Mouse (Mus musculus) midbrain, embryonic 11.5 days (tissue): Measurements from ENCODE around the gene Fxyd5. TPM values are rescaled to one million over a fixed set of nuclear protein-coding genes. Genes with fewer than 3 reads are reported as not detected.

Source experiments
- ATAC-seq: fragments of 200-750 bp; cut with Nextera tagmentation; 2 replicates; pipeline ENCODE4 v1.8.0; 2017; ENCODE audit warnings: moderate TSS enrichment, moderate library complexity; ENCODE audit not compliant: low FRiP score
- DNase-seq: peaks from one replicate; pipeline ENCODE4 v3.0.0; 2015; ENCODE audit warnings: low spot score; ENCODE audit errors: missing footprints
- H3K27ac ChIP-seq: fragments of 300-500 bp; sonication (generic); 2 replicates; pipeline ENCODE4 v1.5.1; 2014; ENCODE audit warnings: low read depth, low read length
- H3K27me3 ChIP-seq: fragments of 300-500 bp; sonication (generic); 2 replicates; pipeline ENCODE4 v1.6.1; 2014; ENCODE audit warnings: mild to moderate bottlenecking, low read length, moderate library complexity, mixed read lengths; ENCODE audit not compliant: control insufficient read depth, insufficient read depth
- H3K36me3 ChIP-seq: fragments of 300-500 bp; sonication (generic); 2 replicates; pipeline ENCODE4 v1.6.1; 2014; ENCODE audit warnings: mild to moderate bottlenecking, low read length, moderate library complexity, mixed read lengths; ENCODE audit not compliant: control insufficient read depth, insufficient read depth
- H3K4me1 ChIP-seq: fragments of 300-500 bp; sonication (generic); 2 replicates; pipeline ENCODE4 v1.6.1; 2014; ENCODE audit warnings: low read length; ENCODE audit not compliant: control insufficient read depth, insufficient read depth
- H3K4me2 ChIP-seq: fragments of 300-500 bp; sonication (generic); 2 replicates; pipeline ENCODE4 v1.6.1; 2014; ENCODE audit warnings: mild to moderate bottlenecking, moderate library complexity
- H3K4me3 ChIP-seq: fragments of 300-500 bp; sonication (generic); 2 replicates; pipeline ENCODE4 v1.5.1; 2014; ENCODE audit warnings: low read depth, low read length
- H3K9ac ChIP-seq: fragments of 300-500 bp; sonication (generic); 2 replicates; pipeline ENCODE4 v1.6.1; 2014; ENCODE audit warnings: low read length
- H3K9me3 ChIP-seq: fragments of 300-500 bp; sonication (generic); 2 replicates; pipeline ENCODE4 v1.6.1; 2016; ENCODE audit warnings: low read length; ENCODE audit not compliant: control insufficient read depth
- WGBS: fragments of 180-500 bp; shearing (Covaris S2); extraction: QIAGEN DNeasy Blood & Tissue Kit; methylation state at CpG from one replicate; pipeline ENCODE4 v1.1.7; 2014; 5-methylcytosine and 5-hydroxymethylcytosine counted together
- polyA plus RNA-seq: library from polyadenylated mRNA; unstranded; fragments of >200 nt; fragmentation: Nextera tagmentation; extraction: Ambion mirVana; gene quantifications from 2 replicates; pipeline ENCODE4 v1.2.1, GENCODE M21; 2014

Gene Fxyd5
- polyA plus RNA-seq, 1 experiment from 2014 or later = 11.3 TPM

DNA sequence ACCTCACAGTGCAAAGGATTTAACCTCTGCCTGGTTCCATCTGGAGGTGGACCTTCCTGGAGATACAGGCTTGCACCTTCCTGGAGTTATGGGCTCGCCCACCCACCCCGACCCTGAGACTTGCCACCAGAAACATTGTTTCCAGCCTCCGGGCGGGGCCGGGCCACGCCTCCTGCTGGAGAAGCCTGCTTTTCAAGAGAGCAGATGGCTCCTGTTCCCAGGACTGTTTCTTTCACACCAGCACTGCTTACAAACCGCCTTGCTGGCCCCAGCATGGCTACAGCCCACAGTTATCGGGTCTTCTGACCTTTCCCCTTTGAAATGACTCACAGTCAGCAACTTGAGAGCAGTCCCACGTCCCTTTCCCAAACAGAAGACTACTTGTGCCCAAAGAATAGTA lies 30.0 kb upstream of the Fxyd5 start:
- Histone ChIP-seq H3K4me1 (no peaks in the 10 kb centered on the region), H3K9ac (no peak overlapping the region), H3K27me3 (no peaks in the 10 kb centered on the region), H3K4me3 (no peak overlapping the region), H3K4me2 (no peak overlapping the region), H3K9me3 (no peaks in the 10 kb centered on the region), H3K27ac (no peak overlapping the region), H3K36me3 (no peaks in the 10 kb centered on the region)
- no peak for DNase-seq
- ATAC-seq = no peak
- 68% methylated on average over 9 of the region's 9 CpGs for WGBS

DNA sequence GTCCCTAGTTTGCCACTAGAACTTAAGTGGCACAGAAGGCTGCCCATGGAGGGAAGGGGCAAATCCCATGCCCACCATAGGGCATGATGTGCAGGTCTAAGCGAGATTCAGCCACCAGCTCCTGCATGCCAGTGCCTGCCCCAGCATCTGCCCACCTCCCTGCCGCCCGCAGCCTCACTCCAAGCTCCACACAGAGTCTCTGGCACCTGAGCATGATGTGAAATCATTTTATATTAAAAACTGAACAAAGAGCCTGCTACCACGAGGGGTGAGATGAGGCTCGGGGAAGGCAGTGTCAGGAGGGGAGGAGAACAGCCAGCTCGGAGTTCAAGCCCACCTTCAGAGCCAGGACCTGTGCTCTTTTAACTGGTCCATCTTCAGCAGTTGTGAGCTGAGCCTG lies 28.0 kb upstream of the Fxyd5 start:
- Histone ChIP-seq H3K27ac (no peak overlapping the region), H3K27me3 (no peaks in the 10 kb centered on the region), H3K4me2 (no peak overlapping the region), H3K36me3 (no peaks in the 10 kb centered on the region), H3K4me1 (no peaks in the 10 kb centered on the region), H3K4me3 (no peak overlapping the region), H3K9me3 (no peaks in the 10 kb centered on the region), H3K9ac (no peak overlapping the region)
- DNase-seq (peak; percentile 8), ATAC-seq (no peak)
- WGBS = 80% methylated on average over 6 of the region's 6 CpGs

DNA sequence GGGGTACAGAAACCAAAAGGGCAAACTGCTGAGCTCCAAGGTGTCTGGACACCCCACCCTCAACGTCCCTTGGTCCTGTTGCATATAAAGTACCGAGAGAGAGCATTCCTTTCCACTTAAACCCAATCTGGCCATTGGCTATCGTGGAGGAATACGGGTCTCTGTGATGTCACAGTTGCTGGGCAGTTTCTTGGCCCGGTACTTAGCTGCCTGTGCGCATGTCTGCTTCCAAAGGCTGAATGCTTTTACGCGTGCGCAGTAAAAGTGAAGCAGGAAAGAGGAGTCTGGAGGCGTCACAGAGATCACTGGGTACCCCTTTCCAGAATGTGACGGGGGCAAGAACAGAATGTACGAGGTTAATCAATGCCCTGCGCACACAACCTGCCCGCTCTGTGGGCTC lies 27.2 kb upstream of the Fxyd5 start:
- no peaks in the 10 kb centered on the region for H3K9me3 ChIP-seq
- H3K27ac ChIP-seq = no peak overlapping the region
- ATAC-seq = no peak
- no peak overlapping the region for H3K4me3 ChIP-seq
- no peak overlapping the region for H3K4me2 ChIP-seq
- H3K9ac ChIP-seq = no peak overlapping the region
- H3K27me3 ChIP-seq = no peaks in the 10 kb centered on the region
- H3K4me1 ChIP-seq = no peaks in the 10 kb centered on the region
- WGBS = 90% methylated on average over 14 of the region's 14 CpGs
- no peaks in the 10 kb centered on the region for H3K36me3 ChIP-seq
- peak; percentile 21 for DNase-seq

DNA sequence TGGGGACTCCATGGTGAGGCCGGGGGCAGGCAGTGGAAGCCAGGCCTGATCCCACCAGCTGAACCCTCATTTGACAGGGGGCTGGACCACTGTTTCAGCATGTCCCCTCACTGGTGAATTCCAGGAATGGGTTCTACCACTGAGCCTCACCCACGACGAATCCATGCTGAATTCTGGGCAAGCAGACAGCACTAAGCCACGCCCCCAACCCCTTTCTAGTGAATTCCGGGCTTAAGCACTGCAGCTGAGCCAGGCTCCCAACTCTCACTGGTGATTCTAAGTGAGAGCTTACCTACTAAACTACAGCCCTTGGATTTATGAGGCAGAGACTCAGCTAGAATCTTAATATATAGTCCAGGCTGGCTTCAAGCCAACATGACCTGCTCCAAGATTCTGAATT lies 25.6 kb upstream of the Fxyd5 start:
- Histone ChIP-seq H3K27ac (no peak overlapping the region), H3K4me3 (no peak overlapping the region), H3K4me2 (no peak overlapping the region), H3K36me3 (no peaks in the 10 kb centered on the region), H3K27me3 (no peaks in the 10 kb centered on the region), H3K9me3 (no peaks in the 10 kb centered on the region), H3K9ac (no peak overlapping the region), H3K4me1 (no peaks in the 10 kb centered on the region)
- DNase-seq (no peak), ATAC-seq (no peak)
- 41% methylated on average over 5 of the region's 5 CpGs for WGBS

DNA sequence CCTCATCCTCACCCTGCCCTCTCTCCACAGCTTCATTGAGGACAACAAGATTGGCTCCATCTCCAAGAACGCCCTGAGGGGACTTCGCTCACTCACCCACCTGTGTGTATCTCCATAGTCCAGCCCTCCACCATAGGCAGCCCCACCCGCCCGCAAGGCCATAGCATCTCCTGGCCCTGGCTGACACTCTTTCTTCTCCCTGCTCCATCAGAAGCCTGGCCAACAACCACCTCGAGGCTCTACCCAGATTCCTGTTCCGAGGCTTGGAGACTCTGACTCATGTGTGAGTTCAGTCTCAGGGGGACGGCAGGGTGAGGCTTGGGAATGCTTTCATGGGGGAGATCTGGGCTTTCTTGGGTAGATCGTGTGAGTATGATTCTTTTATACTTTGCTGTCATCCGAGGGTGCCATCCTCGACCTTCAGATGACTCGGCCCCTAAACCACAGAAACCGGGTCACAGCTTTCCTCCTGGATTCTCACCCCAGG lies 20.8 kb upstream of the Fxyd5 start:
- Histone ChIP-seq H3K36me3 (no peaks in the 10 kb centered on the region), H3K4me3 (no peak overlapping the region), H3K9ac (no peak overlapping the region), H3K4me2 (no peak overlapping the region), H3K27ac (no peak overlapping the region), H3K4me1 (no peaks in the 10 kb centered on the region), H3K9me3 (no peaks in the 10 kb centered on the region), H3K27me3 (no peaks in the 10 kb centered on the region)
- ATAC-seq (no peak), DNase-seq (no peak)
- 84% methylated on average over 12 of the region's 12 CpGs for WGBS

DNA sequence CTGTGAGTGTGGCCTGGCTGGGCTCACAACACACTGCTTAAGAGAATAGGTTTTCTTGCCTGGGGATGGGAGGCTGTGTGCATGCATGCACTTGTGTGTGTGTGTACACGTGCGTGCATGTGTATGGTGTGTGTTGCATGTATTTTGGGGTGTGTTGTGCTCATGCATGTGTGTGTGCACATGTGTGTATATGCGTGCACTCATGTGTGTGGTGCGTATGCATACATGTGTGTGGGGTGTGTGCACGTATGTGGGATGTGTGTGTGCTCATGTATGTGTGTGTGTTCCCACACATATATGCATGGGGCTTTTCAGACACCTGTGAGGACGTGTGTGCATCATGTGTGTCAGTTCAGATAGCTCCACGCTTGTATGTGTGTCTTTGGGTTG lies 18.3 kb upstream of the Fxyd5 start:
- Histone ChIP-seq H3K4me1 (no peaks in the 10 kb centered on the region), H3K27ac (no peak overlapping the region), H3K4me2 (no peak overlapping the region), H3K9me3 (no peaks in the 10 kb centered on the region), H3K36me3 (no peaks in the 10 kb centered on the region), H3K4me3 (no peak overlapping the region), H3K27me3 (no peaks in the 10 kb centered on the region), H3K9ac (no peak overlapping the region)
- ATAC-seq (no peak), DNase-seq (no peak)
- 87% methylated on average over 7 of the region's 7 CpGs for WGBS

DNA sequence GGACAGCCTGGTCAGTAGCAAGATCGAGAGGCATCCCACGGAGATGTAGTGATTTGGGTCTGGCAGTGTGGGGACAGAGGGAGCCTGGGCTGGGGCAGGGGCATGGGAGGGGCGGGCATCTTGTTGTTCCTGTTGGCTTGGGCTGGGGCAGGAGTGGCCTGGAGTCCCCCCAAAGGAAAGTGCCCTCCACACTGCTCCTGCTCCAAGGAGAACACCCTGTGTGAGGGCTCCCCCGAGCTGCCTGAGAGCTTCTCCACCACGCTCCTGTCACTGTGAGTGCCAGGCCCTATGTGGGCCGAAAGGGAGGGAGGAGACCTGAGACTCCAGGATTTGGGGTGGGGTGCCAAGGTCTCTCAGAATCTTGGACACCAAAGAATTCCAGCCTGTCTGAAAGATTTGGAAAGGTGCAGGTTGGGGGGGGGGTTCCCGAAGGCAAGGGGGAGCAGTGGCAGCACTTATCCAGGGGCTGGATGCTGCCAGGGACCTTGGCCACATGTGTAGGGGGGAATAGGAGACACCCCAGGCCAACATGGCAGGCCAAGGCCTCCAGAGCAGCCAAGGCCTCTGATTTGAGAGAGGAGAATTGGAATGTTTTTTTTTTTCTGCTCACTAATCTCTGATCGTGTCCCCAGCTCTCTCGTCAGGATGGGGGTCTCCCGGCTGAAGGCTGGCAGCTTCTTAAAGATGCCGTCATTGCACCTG lies 17.8 kb upstream of the Fxyd5 start:
- Histone ChIP-seq H3K9me3 (no peaks in the 10 kb centered on the region), H3K36me3 (no peaks in the 10 kb centered on the region), H3K27me3 (no peaks in the 10 kb centered on the region), H3K4me1 (peaks cover 2% of the 10 kb centered on the region; the same call in 1 of the 2 replicates), H3K9ac (0 out of 2 replicates have a peak overlapping the region, but pooled peaks have one; percentile 14), H3K27ac (no peak overlapping the region), H3K4me2 (no peak overlapping the region), H3K4me3 (no peak overlapping the region)
- no peak; the same call in 1 of the 2 replicates for ATAC-seq
- DNase-seq = no peak
- WGBS = 69% methylated on average over 11 of the region's 11 CpGs

DNA sequence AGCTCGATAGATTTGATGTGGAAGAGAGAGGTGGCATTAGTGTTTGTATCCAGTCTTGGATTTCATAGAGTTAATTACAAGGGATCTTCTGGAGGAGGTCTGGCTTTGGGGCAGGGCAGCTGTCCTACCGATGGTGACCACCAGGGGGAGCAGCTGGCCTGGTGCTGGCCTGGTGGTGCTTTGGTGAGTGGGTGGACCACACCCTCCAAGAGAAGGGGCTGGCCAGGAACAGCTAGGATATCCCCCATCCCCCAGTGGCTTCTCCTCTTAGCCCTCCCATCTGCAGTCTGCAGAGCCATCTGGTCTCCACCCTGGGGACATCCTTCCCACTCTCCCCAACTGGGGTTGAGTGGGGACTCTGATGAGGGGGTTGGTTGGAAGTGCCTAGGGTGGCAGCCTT lies 16.8 kb upstream of the Fxyd5 start, which contains the start of gene Lgi4:
TSS of gene Lgi4 (plus strand) at position 235 of the 400 bp plus-strand sequence.
- H3K27ac ChIP-seq = no peak within 1 kb of the TSS
- H3K27me3 ChIP-seq = peaks cover 4% of the 10 kb centered on the region; the same call in 1 of the 2 replicates
- H3K4me2 ChIP-seq = no peak within 1 kb of the TSS
- no peaks in the 10 kb centered on the region for H3K9me3 ChIP-seq
- 0 out of 2 replicates have a peak within 1 kb of the TSS, but pooled peaks have one; percentile 14 for H3K9ac ChIP-seq
- H3K4me3 ChIP-seq = no peak within 1 kb of the TSS
- no peaks in the 10 kb centered on the region for H3K36me3 ChIP-seq
- DNase-seq (peak; percentile 99), ATAC-seq (peak; percentile 85)
- peaks cover 2% of the 10 kb centered on the region for H3K4me1 ChIP-seq
- 2% methylated on average over 2 of the region's 2 CpGs for WGBS

DNA sequence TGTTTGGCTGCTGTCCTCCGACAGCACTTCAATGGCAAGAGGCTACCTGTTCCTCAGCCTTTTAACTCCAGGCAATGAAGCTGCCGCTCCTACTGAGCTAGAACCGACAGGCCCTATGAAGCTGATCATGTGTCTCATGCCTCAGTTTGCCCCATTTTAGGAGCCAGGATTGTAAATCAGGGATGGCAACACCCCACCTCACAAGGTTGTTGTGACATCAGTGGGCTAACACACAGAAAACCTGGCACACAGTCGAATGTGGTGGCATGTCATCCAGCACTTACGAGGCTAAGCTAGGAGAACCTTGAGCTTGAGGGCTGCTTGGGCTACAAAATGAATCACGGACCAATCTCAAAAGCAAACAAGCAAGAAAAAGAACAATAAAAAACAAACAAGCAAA lies 15.9 kb upstream of the Fxyd5 start:
- Histone ChIP-seq H3K36me3 (no peaks in the 10 kb centered on the region), H3K4me1 (peaks cover 2% of the 10 kb centered on the region), H3K4me3 (no peak overlapping the region), H3K9ac (no peak overlapping the region), H3K9me3 (no peaks in the 10 kb centered on the region), H3K27me3 (peaks cover 13% of the 10 kb centered on the region), H3K27ac (no peak overlapping the region), H3K4me2 (no peak overlapping the region)
- DNase-seq = no peak
- WGBS = 83% methylated on average over 6 of the region's 6 CpGs
- ATAC-seq = no peak
